Mouse (Mus musculus) lung, postnatal 0 days (tissue): ENCODE measurements around the gene Hoxc5. TPM values are rescaled to one million over a fixed set of nuclear protein-coding genes. Genes with fewer than 3 reads are reported as not detected.

Experiments used
- ATAC-seq: fragments of 200-750 bp; cut with Nextera tagmentation; 2 replicates; pipeline ENCODE4 v1.8.0; 2017; ENCODE audit warnings: moderate library complexity
- DNase-seq: peaks from one replicate; pipeline ENCODE4 v3.0.0-alpha.2; 2016; ENCODE audit warnings: low spot score
- H3K27ac ChIP-seq: fragments of 300-500 bp; sonication (generic); 2 replicates; pipeline ENCODE4 v1.5.1; 2014; ENCODE audit warnings: antibody characterized with exemption, mild to moderate bottlenecking, low read length, mixed read lengths
- H3K27me3 ChIP-seq: fragments of 300-500 bp; sonication (generic); replicated peaks from 2 replicates; pipeline ENCODE4 v1.6.1; 2014; ENCODE audit warnings: low read length, mixed read lengths; ENCODE audit not compliant: insufficient read depth
- H3K36me3 ChIP-seq: fragments of 300-500 bp; sonication (generic); 2 replicates; pipeline ENCODE4 v1.6.1; 2014; ENCODE audit warnings: low read length, mixed read lengths; ENCODE audit not compliant: insufficient read depth
- H3K4me1 ChIP-seq: fragments of 300-500 bp; sonication (generic); 2 replicates; pipeline ENCODE4 v1.6.1; 2014; ENCODE audit warnings: antibody characterized with exemption, low read depth, low read length, mixed read lengths; ENCODE audit not compliant: insufficient read depth
- H3K4me2 ChIP-seq: fragments of 300-500 bp; sonication (generic); replicated peaks from 2 replicates; pipeline ENCODE4 v1.6.1; 2014; ENCODE audit warnings: low read depth, mild to moderate bottlenecking, low read length, moderate library complexity, mixed read lengths
- H3K4me3 ChIP-seq: fragments of 300-500 bp; sonication (generic); 2 replicates; pipeline ENCODE4 v1.5.1; 2014; ENCODE audit warnings: low read depth, low read length
- H3K9ac ChIP-seq: fragments of 300-500 bp; sonication (generic); replicated peaks from 2 replicates; pipeline ENCODE4 v1.6.1; 2014; ENCODE audit warnings: low read depth, mild to moderate bottlenecking
- H3K9me3 ChIP-seq: fragments of 300-500 bp; sonication (generic); 2 replicates; pipeline ENCODE4 v1.6.1; 2016; ENCODE audit warnings: low read length, mixed read lengths
- CTCF ChIP-seq: IDR thresholded peaks from 2 replicates; pipeline ENCODE4 v1.5.1; 2016; ENCODE audit warnings: antibody characterized with exemption, mild to moderate bottlenecking
- EP300 ChIP-seq: IDR thresholded peaks from 2 replicates; pipeline ENCODE4 v1.6.1; 2016; ENCODE audit warnings: antibody characterized with exemption, mild to moderate bottlenecking, control low read depth
- WGBS: fragments of 180-500 bp; shearing (Covaris S2); extraction: QIAGEN DNeasy Blood & Tissue Kit; methylation state at CpG from one replicate; pipeline ENCODE4 v1.1.7; 2014; 5-methylcytosine and 5-hydroxymethylcytosine counted together
- polyA plus RNA-seq: library from polyadenylated mRNA; unstranded; fragments of >200 nt; fragmentation: Nextera tagmentation; extraction: Ambion mirVana; gene quantifications from 2 replicates; pipeline ENCODE4 v1.2.1, GENCODE M21; 2015

Hoxc5 gene
- polyA plus RNA-seq, 1 experiment from 2014 or later = not detected

DNA sequence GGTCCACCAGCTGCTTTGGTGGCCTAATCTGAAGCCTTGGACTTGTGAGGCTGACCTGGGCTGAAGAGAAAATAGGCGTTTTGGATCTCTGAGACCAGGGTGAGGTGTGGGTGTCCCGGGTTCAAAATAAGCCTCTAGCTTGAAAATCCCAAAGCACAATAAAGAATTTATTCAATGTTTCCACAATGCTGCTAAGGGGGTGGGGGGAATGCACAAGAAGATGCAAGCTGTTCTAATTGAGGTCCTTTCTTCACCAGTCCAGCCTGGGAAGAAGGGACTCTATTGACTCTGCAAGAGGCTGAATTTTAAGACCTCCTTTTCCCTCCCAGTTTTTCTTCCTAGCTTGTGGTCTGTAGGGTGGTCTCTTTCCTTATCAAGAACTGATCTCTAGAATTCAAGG lies 16.4 kb upstream of the Hoxc5 start:
- no peak overlapping the region for H3K4me2 ChIP-seq
- no peak overlapping the region for H3K27ac ChIP-seq
- 13% methylated on average over 2 of the region's 2 CpGs for WGBS

GRCm38 (mm10) chr15:102953561-102953960 lies 13.7 kb upstream of the Hoxc5 start:
- DNase-seq = no peak
- H3K4me3 ChIP-seq = no peak overlapping the region
- H3K4me2 ChIP-seq = no peak overlapping the region
- TF ChIP-seq CTCF (no peak), EP300 (no peak)
- 6% methylated on average over 6 of the region's 6 CpGs for WGBS
- H3K9me3 ChIP-seq = no peaks in the 10 kb centered on the region
- H3K4me1 ChIP-seq = no peaks in the 10 kb centered on the region
- H3K36me3 ChIP-seq = no peaks in the 10 kb centered on the region
- H3K27ac ChIP-seq = no peak overlapping the region
- ATAC-seq = no peak
- no peak overlapping the region for H3K9ac ChIP-seq
- peaks cover 92% of the 10 kb centered on the region for H3K27me3 ChIP-seq

More for the DNA sequence above, 16.4 kb upstream of the Hoxc5 start:
- DNase-seq = no peak
- H3K4me1 ChIP-seq = no peaks in the 10 kb centered on the region
- H3K9ac ChIP-seq = no peak overlapping the region
- peaks cover 91% of the 10 kb centered on the region for H3K27me3 ChIP-seq
- H3K36me3 ChIP-seq = no peaks in the 10 kb centered on the region
- TF ChIP-seq CTCF (no peak), EP300 (no peak)
- H3K9me3 ChIP-seq = no peaks in the 10 kb centered on the region
- ATAC-seq = no peak
- no peak overlapping the region for H3K4me3 ChIP-seq

DNA sequence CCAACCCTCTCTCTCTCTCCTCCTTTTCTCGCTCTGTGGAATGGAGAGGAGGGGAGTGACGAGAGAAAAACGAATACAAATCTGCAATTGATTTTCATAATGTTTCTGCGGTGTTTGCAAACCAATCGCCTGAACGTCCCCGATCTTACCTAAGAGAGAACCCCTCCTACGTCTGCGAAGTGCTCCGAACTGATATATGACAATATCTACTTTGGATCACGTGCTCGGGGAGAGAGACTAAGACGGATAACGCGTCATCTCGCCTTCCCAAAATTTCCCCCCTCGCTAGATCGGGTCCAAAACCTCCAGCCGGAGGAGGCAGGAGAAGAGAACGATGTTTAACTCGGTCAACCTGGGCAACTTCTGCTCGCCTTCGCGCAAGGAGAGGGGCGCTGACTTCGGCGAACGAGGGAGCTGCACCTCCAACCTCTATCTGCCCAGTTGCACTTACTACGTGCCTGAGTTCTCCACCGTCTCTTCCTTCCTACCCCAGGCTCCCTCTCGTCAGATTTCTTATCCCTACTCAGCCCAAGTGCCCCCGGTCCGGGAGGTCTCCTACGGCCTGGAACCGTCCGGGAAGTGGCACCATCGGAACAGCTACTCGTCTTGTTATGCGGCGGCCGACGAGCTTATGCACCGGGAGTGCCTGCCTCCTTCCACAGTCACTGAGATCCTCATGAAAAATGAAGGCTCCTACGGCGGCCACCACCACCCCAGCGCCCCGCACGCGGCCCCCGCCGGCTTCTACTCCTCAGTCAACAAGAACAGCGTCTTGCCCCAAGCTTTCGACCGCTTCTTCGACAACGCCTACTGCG lies 12.8 kb upstream of the Hoxc5 start, which contains the start of gene Hoxc11:
Gene Hoxc11 (plus strand): TSS at position 236 of the 815 bp plus-strand sequence.
- ATAC-seq (no peak), DNase-seq (no peak)
- Histone ChIP-seq H3K27me3 (peaks cover 89% of the 10 kb centered on the region), H3K27ac (no peak within 1 kb of the TSS), H3K4me2 (no peak within 1 kb of the TSS), H3K4me1 (no peaks in the 10 kb centered on the region), H3K9ac (no peak within 1 kb of the TSS), H3K36me3 (no peaks in the 10 kb centered on the region), H3K4me3 (0 out of 2 replicates have a peak within 1 kb of the TSS, but pooled peaks have one; percentile 2), H3K9me3 (no peaks in the 10 kb centered on the region)
- TF ChIP-seq EP300 (no peak), CTCF (no peak)
- 2% methylated on average over 55 of the region's 57 CpGs for WGBS

- H3K9ac ChIP-seq = no peak overlapping the region
- no peaks in the 10 kb centered on the region for H3K9me3 ChIP-seq
- ATAC-seq (no peak), DNase-seq (no peak)
- peaks cover 90% of the 10 kb centered on the region for H3K27me3 ChIP-seq
- 0 out of 2 replicates have a peak overlapping the region, but pooled peaks have one; percentile 2 for H3K4me3 ChIP-seq
- no peaks in the 10 kb centered on the region for H3K36me3 ChIP-seq
- no peak overlapping the region for H3K4me2 ChIP-seq
- no peaks in the 10 kb centered on the region for H3K4me1 ChIP-seq
- H3K27ac ChIP-seq = no peak overlapping the region
- TF ChIP-seq CTCF (no peak), EP300 (no peak)
- WGBS = 4% methylated on average over 20 of the region's 28 CpGs
Observed at GRCm38 (mm10) chr15:102955007-102955382, 12.2 kb upstream of the Hoxc5 start.

- no peak for TF ChIP-seq EP300
- Histone ChIP-seq H3K27me3 (peaks cover 86% of the 10 kb centered on the region), H3K4me2 (no peak overlapping the region), H3K9me3 (no peaks in the 10 kb centered on the region), H3K9ac (no peak overlapping the region), H3K27ac (no peak overlapping the region), H3K4me1 (no peaks in the 10 kb centered on the region), H3K4me3 (no peak overlapping the region), H3K36me3 (no peaks in the 10 kb centered on the region)
- DNase-seq (no peak), ATAC-seq (no peak)
- WGBS = 2% methylated on average over 37 of the region's 40 CpGs
Observed at GRCm38 (mm10) chr15:102955833-102956640, 11.2 kb upstream of the Hoxc5 start.

DNA sequence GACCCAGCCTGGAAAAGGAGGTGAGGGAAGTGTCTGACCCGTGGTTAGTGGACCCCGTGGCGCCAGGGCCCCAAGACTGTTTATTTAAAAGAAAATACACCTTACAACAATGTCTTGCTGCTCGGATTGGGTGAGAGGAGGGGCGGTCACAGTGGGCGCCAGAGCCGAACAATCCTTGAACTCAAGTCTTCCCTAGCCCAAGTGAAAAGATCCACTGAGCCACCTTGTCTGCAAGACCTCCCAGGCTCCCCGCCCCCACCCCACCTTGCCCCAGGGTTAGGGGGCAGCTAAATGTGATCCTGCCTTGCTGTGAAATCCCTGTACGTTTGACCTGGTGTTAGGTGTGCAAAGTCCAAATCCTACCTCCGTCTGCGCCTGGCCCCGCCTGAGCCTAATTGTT lies 10.3 kb upstream of the Hoxc5 start:
- no peak overlapping the region for H3K4me3 ChIP-seq
- 2% methylated on average over 12 of the region's 12 CpGs for WGBS
- no peak for DNase-seq

More for the DNA sequence above, 10.3 kb upstream of the Hoxc5 start:
- Histone ChIP-seq H3K9me3 (no peaks in the 10 kb centered on the region), H3K4me2 (no peak overlapping the region), H3K27ac (no peak overlapping the region), H3K4me1 (no peaks in the 10 kb centered on the region), H3K27me3 (peaks cover 87% of the 10 kb centered on the region), H3K36me3 (no peaks in the 10 kb centered on the region), H3K9ac (no peak overlapping the region)
- ATAC-seq = no peak
- TF ChIP-seq EP300 (no peak), CTCF (no peak)
